Mouse (Mus musculus): ENCODE results near the gene Gnai2. TPM values are rescaled to one million over a fixed set of nuclear protein-coding genes. Genes with fewer than 3 reads are reported as not detected.

The Gnai2 gene
- polyA plus RNA-seq, 1 experiment from 2014 or later, result 308 TPM

DNA sequence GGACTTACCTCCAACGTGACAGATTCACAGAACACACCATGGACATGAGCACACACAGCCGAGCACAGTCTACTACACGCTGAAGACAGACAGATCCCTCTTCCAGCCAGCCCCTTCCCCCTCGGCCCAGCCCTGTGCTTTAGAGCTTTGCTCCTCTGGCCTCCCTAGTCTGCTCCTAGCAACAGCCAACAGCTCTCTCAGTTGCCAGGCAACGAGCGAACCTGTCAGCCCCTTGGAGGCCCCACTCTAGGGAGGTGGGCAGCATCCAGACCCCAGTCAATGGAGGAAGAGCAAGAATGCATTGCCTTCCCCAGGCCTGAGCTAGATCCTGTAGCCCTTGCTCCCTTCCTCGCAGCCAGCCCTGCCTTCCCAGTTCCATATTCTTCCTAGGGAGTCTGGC lies 1.9 kb upstream of the Gnai2 start:
- 21% methylated on average over 7 of the region's 7 CpGs for WGBS
- no peak overlapping the region for H3K27ac ChIP-seq (ENCODE audit: low read length)

DNA sequence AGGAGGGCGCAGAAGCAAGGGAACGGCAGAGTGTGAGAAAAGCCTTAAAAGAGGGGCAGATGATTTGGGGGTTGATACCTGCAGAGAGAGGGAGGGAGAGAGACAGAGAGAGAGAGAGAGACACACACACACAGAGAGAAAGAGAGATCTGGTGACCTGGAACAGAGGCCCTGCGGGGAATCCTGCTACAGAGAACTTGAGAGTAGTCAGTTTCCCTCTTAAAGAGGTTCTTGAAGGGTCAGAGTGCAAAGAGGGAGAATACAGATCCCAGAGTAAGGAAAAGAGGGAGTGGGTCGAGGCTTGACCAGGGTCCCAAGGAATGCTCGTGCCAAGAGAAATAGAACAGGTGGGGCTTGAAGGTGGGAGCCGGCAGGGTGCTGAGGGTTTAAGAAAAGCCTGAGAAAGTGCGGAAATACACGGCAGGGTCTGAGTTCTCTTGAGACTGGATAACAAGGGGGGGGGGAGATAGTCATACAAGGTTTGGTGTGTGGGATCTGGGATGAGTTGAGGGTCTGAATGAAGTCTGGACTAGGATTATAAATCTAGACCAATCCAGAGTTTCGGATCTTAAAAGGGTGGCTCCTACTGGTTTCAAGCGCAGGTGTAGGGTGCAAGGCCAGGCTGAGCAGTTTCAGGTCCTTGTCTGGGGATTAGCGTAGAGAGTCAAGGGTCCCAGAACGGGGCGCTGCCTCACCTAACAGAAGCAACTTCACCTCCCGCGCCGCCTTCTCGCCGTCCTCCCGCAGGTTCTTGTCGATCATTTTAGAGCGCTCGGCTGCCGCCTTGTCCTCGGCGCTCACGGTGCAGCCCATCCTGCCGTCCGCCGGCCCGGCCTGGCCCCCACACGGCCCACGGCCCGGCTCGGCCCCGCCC lies 525 bp downstream of the Gnai2 start:
- 2% methylated on average over 35 of the region's 35 CpGs for WGBS
- H3K27me3 ChIP-seq (ENCODE audit: control insufficient read depth, insufficient read depth, low read length), result no peaks in the 10 kb centered on the region
- H3K36me3 ChIP-seq (ENCODE audit: control insufficient read depth, insufficient read depth, low read length), result no peaks in the 10 kb centered on the region
- H3K9me3 ChIP-seq (replicated peaks; ENCODE audit: control insufficient read depth, low read length), result no peaks in the 10 kb centered on the region
- H3K4me3 ChIP-seq (replicated peaks; ENCODE audit: low read length), result peak overlapping the region; percentile 85
- peak overlapping the region; percentile 99 for H3K4me2 ChIP-seq (ENCODE audit: low read depth, low read length)
- H3K27ac ChIP-seq (ENCODE audit: low read length), result peak overlapping the region; percentile 93
- peaks cover 42% of the 10 kb centered on the region for H3K4me1 ChIP-seq (ENCODE audit: control insufficient read depth, insufficient read depth, low read length)
- peak overlapping the region; percentile 94 for H3K9ac ChIP-seq (ENCODE audit: low read length)
- ATAC-seq (ENCODE audit: insufficient read depth, low FRiP score), result no peak

More for the DNA sequence above, 1.9 kb upstream of the Gnai2 start:
- Histone ChIP-seq H3K4me1 (ENCODE audit: control insufficient read depth, insufficient read depth, low read length) (peaks cover 18% of the 10 kb centered on the region), H3K9me3 (replicated peaks; ENCODE audit: control insufficient read depth, low read length) (no peaks in the 10 kb centered on the region), H3K36me3 (ENCODE audit: control insufficient read depth, insufficient read depth, low read length) (no peaks in the 10 kb centered on the region), H3K4me2 (ENCODE audit: low read depth, low read length) (no peak overlapping the region), H3K4me3 (replicated peaks; ENCODE audit: low read length) (no peak overlapping the region), H3K27me3 (ENCODE audit: control insufficient read depth, insufficient read depth, low read length) (no peaks in the 10 kb centered on the region), H3K9ac (ENCODE audit: low read length) (no peak overlapping the region)
- no peak for ATAC-seq (ENCODE audit: insufficient read depth, low FRiP score)

DNA sequence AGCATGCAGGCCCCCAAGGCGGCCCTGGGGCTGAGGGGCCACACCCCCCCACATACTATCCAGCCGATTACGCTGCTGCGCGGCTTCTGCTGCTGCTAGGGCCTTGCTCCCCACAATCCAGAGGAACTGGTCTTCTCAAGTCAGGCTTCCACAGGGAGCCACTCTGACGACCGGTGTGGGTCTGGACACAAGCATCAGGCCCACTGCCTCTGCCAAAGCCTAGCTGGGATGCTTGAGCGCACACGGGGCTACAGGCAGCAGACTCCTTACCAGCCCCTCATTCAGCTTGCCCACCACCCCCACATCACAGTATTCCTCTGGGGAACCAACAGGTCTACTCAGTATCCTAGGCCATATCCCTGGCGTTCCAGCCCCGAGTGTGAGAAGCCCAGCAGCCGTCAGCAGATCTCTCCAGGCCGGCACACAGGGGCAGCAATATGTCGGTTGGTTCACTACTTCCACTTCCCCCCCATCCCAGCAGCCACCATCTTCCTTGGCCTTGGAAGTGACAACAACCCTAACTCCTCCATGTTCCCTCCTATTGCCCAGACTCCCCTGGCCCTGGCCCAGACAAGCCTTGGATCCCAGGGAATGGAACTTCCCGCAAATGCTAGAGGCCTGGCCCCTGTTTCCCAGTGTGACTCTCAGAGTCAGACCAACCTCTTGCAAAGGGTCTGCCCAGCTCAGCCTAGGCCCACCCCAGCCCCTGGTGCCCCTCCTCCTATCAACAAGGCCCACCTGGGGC lies 1.3 kb downstream of the Gnai2 start:
- H3K4me3 ChIP-seq (replicated peaks; ENCODE audit: low read length), result peak overlapping the region; percentile 85
- WGBS, result under 1% methylated on average over 15 of the region's 15 CpGs
- H3K27ac ChIP-seq (ENCODE audit: low read length), result peak overlapping the region; percentile 93
- no peaks in the 10 kb centered on the region for H3K27me3 ChIP-seq (ENCODE audit: control insufficient read depth, insufficient read depth, low read length)
- peak overlapping the region; percentile 94 for H3K9ac ChIP-seq (ENCODE audit: low read length)
- peak overlapping the region; percentile 99 for H3K4me2 ChIP-seq (ENCODE audit: low read depth, low read length)
- H3K36me3 ChIP-seq (ENCODE audit: control insufficient read depth, insufficient read depth, low read length), result no peaks in the 10 kb centered on the region
- peaks cover 50% of the 10 kb centered on the region for H3K4me1 ChIP-seq (ENCODE audit: control insufficient read depth, insufficient read depth, low read length)
- ATAC-seq (ENCODE audit: insufficient read depth, low FRiP score), result 0 out of 2 replicates have a peak, but pooled peaks have one; percentile 0
- no peaks in the 10 kb centered on the region for H3K9me3 ChIP-seq (replicated peaks; ENCODE audit: control insufficient read depth, low read length)

DNA sequence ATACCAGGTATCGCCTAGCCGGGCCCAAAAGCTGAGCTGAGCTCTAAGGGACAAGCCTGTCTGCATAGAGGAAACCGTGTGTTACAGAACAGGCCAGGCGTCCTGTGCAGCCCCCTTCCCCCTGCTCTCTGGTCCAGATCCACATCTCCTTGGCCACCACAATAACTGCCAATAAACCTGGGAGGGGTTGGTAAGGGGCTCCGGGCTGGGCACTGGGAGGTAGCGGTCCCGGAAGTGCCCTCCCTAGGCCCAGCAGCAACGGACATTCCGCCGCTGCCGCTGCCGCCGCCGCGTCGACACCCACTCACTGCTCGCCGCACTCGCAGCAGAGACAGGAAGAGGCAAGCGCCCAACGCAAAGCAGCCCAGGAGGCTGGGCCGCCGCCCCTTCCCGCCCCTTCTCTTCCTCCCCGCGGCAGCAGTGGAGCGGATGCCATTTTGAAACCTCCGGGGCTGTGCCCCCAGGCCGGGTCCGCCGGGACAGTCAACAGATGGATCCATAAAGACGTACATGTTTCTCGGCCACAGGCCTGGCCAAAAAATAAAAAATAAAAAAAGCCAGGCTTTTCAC lies 2.0 kb downstream of the Gnai2 start:
- Histone ChIP-seq H3K4me3 (replicated peaks; ENCODE audit: low read length) (peak overlapping the region; percentile 85), H3K9ac (ENCODE audit: low read length) (peak overlapping the region; percentile 94), H3K4me1 (ENCODE audit: control insufficient read depth, insufficient read depth, low read length) (peaks cover 57% of the 10 kb centered on the region), H3K9me3 (replicated peaks; ENCODE audit: control insufficient read depth, low read length) (no peaks in the 10 kb centered on the region), H3K27me3 (ENCODE audit: control insufficient read depth, insufficient read depth, low read length) (no peaks in the 10 kb centered on the region), H3K4me2 (ENCODE audit: low read depth, low read length) (peak overlapping the region; percentile 99), H3K36me3 (ENCODE audit: control insufficient read depth, insufficient read depth, low read length) (no peaks in the 10 kb centered on the region), H3K27ac (ENCODE audit: low read length) (peak overlapping the region; percentile 93)
- peak; percentile 43 for ATAC-seq (ENCODE audit: insufficient read depth, low FRiP score)
- WGBS, result 2% methylated on average over 33 of the region's 33 CpGs

DNA sequence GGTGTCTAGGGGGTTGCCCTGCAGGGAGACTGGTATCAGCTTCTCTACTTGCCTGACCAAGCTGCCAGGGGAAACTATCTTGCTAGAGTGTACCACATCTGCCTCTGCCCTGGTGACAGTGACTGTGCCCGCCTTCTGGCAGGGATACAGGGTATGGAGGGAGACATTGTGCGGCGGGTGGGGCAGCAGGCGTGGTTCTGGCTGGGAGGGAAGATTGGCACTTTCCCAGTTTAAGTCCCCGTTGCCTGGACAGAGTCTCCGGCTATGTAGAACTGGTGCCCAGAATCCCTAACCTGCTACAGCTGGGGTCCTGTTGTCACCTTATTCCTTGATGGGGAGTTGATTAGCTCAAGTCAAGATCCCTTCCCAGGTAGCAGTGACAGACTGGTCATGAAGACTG lies 2.7 kb downstream of the Gnai2 start:
- WGBS, result 57% methylated on average over 6 of the region's 6 CpGs
- H3K27ac ChIP-seq (ENCODE audit: low read length), result peak overlapping the region; percentile 93
- H3K36me3 ChIP-seq (ENCODE audit: control insufficient read depth, insufficient read depth, low read length), result no peaks in the 10 kb centered on the region
- no peak for ATAC-seq (ENCODE audit: insufficient read depth, low FRiP score)
- H3K4me2 ChIP-seq (ENCODE audit: low read depth, low read length), result peak overlapping the region; percentile 99
- peak overlapping the region; percentile 85 for H3K4me3 ChIP-seq (replicated peaks; ENCODE audit: low read length)
- H3K9me3 ChIP-seq (replicated peaks; ENCODE audit: control insufficient read depth, low read length), result no peaks in the 10 kb centered on the region
- H3K27me3 ChIP-seq (ENCODE audit: control insufficient read depth, insufficient read depth, low read length), result no peaks in the 10 kb centered on the region
- H3K4me1 ChIP-seq (ENCODE audit: control insufficient read depth, insufficient read depth, low read length), result peaks cover 64% of the 10 kb centered on the region
- H3K9ac ChIP-seq (ENCODE audit: low read length), result peak overlapping the region; percentile 94

DNA sequence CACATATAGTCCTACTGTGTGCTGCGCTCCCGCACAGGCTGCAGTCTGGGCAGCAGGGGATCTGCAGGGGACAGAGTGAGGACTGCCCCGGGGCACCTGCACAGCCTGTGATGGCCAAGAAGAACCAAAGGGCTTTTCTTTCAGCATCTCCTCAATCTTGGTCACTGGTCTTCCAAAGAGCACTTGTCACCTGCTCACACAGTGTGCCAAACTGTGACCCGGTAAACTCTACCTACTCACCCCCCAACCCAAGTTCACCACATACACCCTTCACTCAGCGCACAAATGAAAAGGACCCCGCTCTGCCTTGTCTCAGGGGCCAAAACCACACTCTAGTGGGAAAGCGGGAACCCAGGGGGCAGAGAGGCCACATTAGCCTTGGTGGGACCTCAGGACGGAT lies 3.3 kb downstream of the Gnai2 start:
- no peak for ATAC-seq (ENCODE audit: insufficient read depth, low FRiP score)
- H3K36me3 ChIP-seq (ENCODE audit: control insufficient read depth, insufficient read depth, low read length), result no peaks in the 10 kb centered on the region
- peaks cover 67% of the 10 kb centered on the region for H3K4me1 ChIP-seq (ENCODE audit: control insufficient read depth, insufficient read depth, low read length)
- H3K4me3 ChIP-seq (replicated peaks; ENCODE audit: low read length), result no peak overlapping the region
- H3K9ac ChIP-seq (ENCODE audit: low read length), result peak overlapping the region; percentile 94
- H3K4me2 ChIP-seq (ENCODE audit: low read depth, low read length), result 0 out of 2 replicates have a peak overlapping the region, but pooled peaks have one; percentile 99
- H3K27me3 ChIP-seq (ENCODE audit: control insufficient read depth, insufficient read depth, low read length), result no peaks in the 10 kb centered on the region
- peak overlapping the region; percentile 38; the same call in 1 of the 2 replicates for H3K27ac ChIP-seq (ENCODE audit: low read length)
- H3K9me3 ChIP-seq (replicated peaks; ENCODE audit: control insufficient read depth, low read length), result no peaks in the 10 kb centered on the region
- WGBS, result 90% methylated on average over 8 of the region's 8 CpGs

DNA sequence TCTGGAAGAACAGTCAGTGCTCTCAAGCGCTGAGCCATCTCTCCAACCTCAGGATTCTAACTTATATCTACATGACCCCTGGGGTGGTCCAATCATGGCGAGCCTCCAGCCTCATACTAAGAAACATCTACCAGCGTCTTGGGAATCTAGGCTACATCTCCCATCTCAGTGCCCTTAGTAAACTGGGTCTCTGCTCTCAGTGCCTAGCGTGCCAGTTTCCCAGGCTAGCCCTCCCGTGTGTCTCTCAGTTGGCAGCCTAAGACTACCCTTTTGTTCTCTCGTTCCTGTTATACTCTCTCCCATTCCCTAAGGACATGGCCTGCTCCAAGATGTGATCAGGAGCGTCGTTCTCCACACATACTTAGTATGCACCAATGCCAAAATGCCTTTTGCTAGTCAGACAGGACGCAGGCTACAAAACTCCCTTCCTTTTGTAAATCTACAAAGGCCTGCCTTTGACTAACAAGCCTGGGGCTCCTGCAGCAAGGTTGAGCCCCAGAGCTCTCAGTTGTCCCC lies 3.8 kb downstream of the Gnai2 start:
- H3K9me3 ChIP-seq (replicated peaks; ENCODE audit: control insufficient read depth, low read length), result no peaks in the 10 kb centered on the region
- peak overlapping the region; percentile 38 for H3K27ac ChIP-seq (ENCODE audit: low read length)
- no peak for ATAC-seq (ENCODE audit: insufficient read depth, low FRiP score)
- 74% methylated on average over 9 of the region's 9 CpGs for WGBS
- no peaks in the 10 kb centered on the region for H3K27me3 ChIP-seq (ENCODE audit: control insufficient read depth, insufficient read depth, low read length)
- no peak overlapping the region for H3K4me3 ChIP-seq (replicated peaks; ENCODE audit: low read length)
- peaks cover 71% of the 10 kb centered on the region for H3K4me1 ChIP-seq (ENCODE audit: control insufficient read depth, insufficient read depth, low read length)
- no peaks in the 10 kb centered on the region for H3K36me3 ChIP-seq (ENCODE audit: control insufficient read depth, insufficient read depth, low read length)
- H3K9ac ChIP-seq (ENCODE audit: low read length), result peak overlapping the region; percentile 47
- peak overlapping the region; percentile 99; the same call in 1 of the 2 replicates for H3K4me2 ChIP-seq (ENCODE audit: low read depth, low read length)

DNA sequence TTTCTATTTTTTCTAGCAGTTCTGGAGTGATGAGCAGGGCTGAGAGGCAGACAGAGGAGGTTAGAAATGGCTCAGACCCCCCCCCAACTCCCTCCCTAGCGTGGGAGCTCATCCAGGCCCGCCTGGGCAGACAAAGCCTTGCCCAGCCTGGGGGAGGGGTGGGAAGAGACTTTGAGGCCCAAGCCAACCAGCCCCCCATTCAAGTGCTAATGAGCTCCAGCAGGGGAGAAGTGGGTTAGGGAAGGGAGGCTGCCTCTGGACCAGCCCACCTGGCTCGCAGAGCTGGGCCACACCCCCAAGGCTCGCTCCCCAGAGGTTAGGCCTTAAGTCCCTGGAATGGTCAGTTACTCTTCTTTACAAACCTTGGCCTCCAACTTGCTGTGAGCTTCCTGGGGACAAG lies 4.6 kb downstream of the Gnai2 start:
- peaks cover 69% of the 10 kb centered on the region for H3K4me1 ChIP-seq (ENCODE audit: control insufficient read depth, insufficient read depth, low read length)
- H3K9ac ChIP-seq (ENCODE audit: low read length), result peak overlapping the region; percentile 47
- WGBS, result 12% methylated on average over 4 of the region's 4 CpGs
- H3K4me2 ChIP-seq (ENCODE audit: low read depth, low read length), result peak overlapping the region; percentile 41
- no peak overlapping the region for H3K4me3 ChIP-seq (replicated peaks; ENCODE audit: low read length)
- H3K27me3 ChIP-seq (ENCODE audit: control insufficient read depth, insufficient read depth, low read length), result no peaks in the 10 kb centered on the region
- H3K9me3 ChIP-seq (replicated peaks; ENCODE audit: control insufficient read depth, low read length), result no peaks in the 10 kb centered on the region
- H3K36me3 ChIP-seq (ENCODE audit: control insufficient read depth, insufficient read depth, low read length), result no peaks in the 10 kb centered on the region
- H3K27ac ChIP-seq (ENCODE audit: low read length), result peak overlapping the region; percentile 80
- no peak for ATAC-seq (ENCODE audit: insufficient read depth, low FRiP score)

All from stomach, embryonic 16.5 days (tissue).